Mouse (Mus musculus): ENCODE measurements around the gene Zfp319. TPM values are rescaled to one million over a fixed set of nuclear protein-coding genes. Genes with fewer than 3 reads are reported as not detected.
"Not testable (repeated sequence)": the region's sequence is repeated elsewhere in the genome, so short reads cannot be mapped to it uniquely, and the experiment has no call there.

Gene Zfp319
- 6.2 and 6.5 TPM in 2 replicates for polyA plus RNA-seq (2012; rRNA removed)

- DNase-seq, result peak; percentile 96
- Histone ChIP-seq H3K4me1 (ENCODE audit: control insufficient read depth, insufficient read depth, low read length) (peaks cover 7% of the 10 kb centered on the region; the same call in 1 of the 2 replicates), H3K27ac (ENCODE audit: insufficient read depth, low read depth, low read length) (peak within 1 kb of the TSS; percentile 98), H3K4me3 (ENCODE audit: insufficient read depth, low read depth, low read length) (peak within 1 kb of the TSS; percentile 72), H3K36me3 (ENCODE audit: control insufficient read depth, insufficient read depth, low read length) (no peaks in the 10 kb centered on the region), H3K27me3 (replicated peaks; ENCODE audit: control insufficient read depth, insufficient read depth, low read length) (no peaks in the 10 kb centered on the region)
- peak; percentile 62 for TF ChIP-seq POLR2A (IDR thresholded peaks at IDR 0.05; ENCODE audit: low read depth, low read length)
- TF ChIP-seq CTCF (conservative IDR thresholded peaks at IDR 0.05; ENCODE audit: insufficient read depth, insufficient read length, low read depth, low read length), result peak; percentile 53
- WGBS, result under 1% methylated on average over 69 of the region's 80 CpGs
Observed at GRCm38 (mm10) chr8:95331720-95332436, at the start of gene Zfp319, which contains the start of gene Usb1. Zfp319 (minus strand) TSS chr8:95331950. Usb1 (plus strand) TSS chr8:95332284.

DNA sequence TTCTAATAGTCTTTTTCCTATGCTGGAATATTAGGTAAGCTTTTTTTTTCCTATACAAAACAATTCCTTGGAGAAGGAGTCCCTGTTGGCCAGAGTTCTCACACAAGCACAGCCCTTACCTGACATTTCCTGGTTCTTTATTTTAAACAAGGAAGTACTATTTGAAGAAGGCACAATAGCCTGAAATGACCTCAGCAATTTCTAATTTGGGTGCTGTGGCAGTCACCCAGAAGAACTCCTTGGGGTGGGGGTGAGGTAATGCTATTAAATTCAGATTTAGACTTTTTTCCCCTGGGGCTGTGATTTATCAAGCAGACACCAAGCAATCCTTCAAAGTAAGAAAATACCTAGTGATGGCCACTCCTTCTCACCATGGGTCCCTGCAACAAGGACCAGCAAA lies 49.2 kb upstream of the Zfp319 start:
- TF ChIP-seq CTCF (conservative IDR thresholded peaks at IDR 0.05; ENCODE audit: insufficient read depth, insufficient read length, low read depth, low read length) (no peak), POLR2A (IDR thresholded peaks at IDR 0.05; ENCODE audit: low read depth, low read length) (no peak)
- no peak overlapping the region for H3K4me3 ChIP-seq (ENCODE audit: insufficient read depth, low read depth, low read length)
- H3K27me3 ChIP-seq (replicated peaks; ENCODE audit: control insufficient read depth, insufficient read depth, low read length), result no peaks in the 10 kb centered on the region
- peak; percentile 70 for DNase-seq
- H3K27ac ChIP-seq (ENCODE audit: insufficient read depth, low read depth, low read length), result no peak overlapping the region
- H3K4me1 ChIP-seq (ENCODE audit: control insufficient read depth, insufficient read depth, low read length), result peaks cover 5% of the 10 kb centered on the region; the same call in 1 of the 2 replicates
- no peaks in the 10 kb centered on the region for H3K36me3 ChIP-seq (ENCODE audit: control insufficient read depth, insufficient read depth, low read length)

- H3K4me1 ChIP-seq (ENCODE audit: control insufficient read depth, insufficient read depth, low read length); H3K36me3 ChIP-seq (ENCODE audit: control insufficient read depth, insufficient read depth, low read length); H3K27me3 ChIP-seq (replicated peaks; ENCODE audit: control insufficient read depth, insufficient read depth, low read length); H3K4me3 ChIP-seq (ENCODE audit: insufficient read depth, low read depth, low read length); H3K27ac ChIP-seq (ENCODE audit: insufficient read depth, low read depth, low read length); DNase-seq: not testable (repeated sequence)
- WGBS, result 98% methylated on average over 11 of the region's 11 CpGs
Observed at GRCm38 (mm10) chr8:95378928-95379327, 47.2 kb upstream of the Zfp319 start.

DNA sequence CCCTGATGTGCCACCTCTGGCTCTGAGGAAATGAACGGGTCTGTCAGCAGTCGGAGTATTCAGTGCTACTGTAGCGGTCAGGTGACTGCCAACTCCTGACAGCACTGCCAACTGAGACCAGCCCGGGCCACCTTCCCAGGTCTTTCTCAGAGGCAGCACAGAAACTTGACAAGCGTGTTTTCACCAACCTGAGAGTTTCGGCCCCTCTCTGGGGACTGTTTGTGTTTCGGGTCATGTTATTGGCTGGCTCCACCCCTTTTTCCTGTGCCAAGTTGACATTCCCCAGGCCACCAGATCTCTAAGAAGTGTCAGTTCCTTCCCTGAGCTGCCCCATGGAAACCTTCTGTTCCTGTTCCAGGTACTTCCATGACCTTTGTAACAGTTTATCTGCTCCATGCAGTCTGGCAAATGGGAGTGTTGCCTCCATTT lies 46.1 kb upstream of the Zfp319 start:
- no peaks in the 10 kb centered on the region for H3K36me3 ChIP-seq (ENCODE audit: control insufficient read depth, insufficient read depth, low read length)
- peak overlapping the region; percentile 18; the same call in 1 of the 2 replicates for H3K27ac ChIP-seq (ENCODE audit: insufficient read depth, low read depth, low read length)
- H3K4me3 ChIP-seq (ENCODE audit: insufficient read depth, low read depth, low read length), result no peak overlapping the region
- peaks cover 5% of the 10 kb centered on the region; the same call in 1 of the 2 replicates for H3K4me1 ChIP-seq (ENCODE audit: control insufficient read depth, insufficient read depth, low read length)
- no peak for TF ChIP-seq POLR2A (IDR thresholded peaks at IDR 0.05; ENCODE audit: low read depth, low read length)
- TF ChIP-seq CTCF (conservative IDR thresholded peaks at IDR 0.05; ENCODE audit: insufficient read depth, insufficient read length, low read depth, low read length), result no peak
- 24% methylated on average over 7 of the region's 7 CpGs for WGBS
- DNase-seq, result peak; percentile 59
- no peaks in the 10 kb centered on the region for H3K27me3 ChIP-seq (replicated peaks; ENCODE audit: control insufficient read depth, insufficient read depth, low read length)

DNA sequence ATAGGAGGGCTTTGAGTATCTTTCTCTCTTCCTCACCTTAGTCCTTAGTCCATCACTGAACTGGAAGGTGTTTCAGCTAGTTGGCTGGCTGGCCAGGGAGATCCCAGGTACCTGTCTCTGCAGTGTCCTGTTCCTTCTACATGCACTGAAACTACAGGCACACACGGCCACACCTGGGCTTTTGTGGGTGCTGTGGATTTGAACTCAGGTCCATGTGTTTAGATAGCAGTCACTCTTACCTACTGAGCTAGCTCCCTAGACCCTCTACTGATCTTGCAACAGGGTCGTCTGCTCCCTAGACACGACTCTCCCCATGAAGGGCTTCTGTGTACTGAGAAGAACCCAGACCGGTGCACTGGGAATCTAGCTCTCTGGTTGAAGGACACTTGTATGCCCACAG lies 45.4 kb upstream of the Zfp319 start:
- no peak overlapping the region for H3K27ac ChIP-seq (ENCODE audit: insufficient read depth, low read depth, low read length)
- TF ChIP-seq CTCF (conservative IDR thresholded peaks at IDR 0.05; ENCODE audit: insufficient read depth, insufficient read length, low read depth, low read length) (no peak), POLR2A (IDR thresholded peaks at IDR 0.05; ENCODE audit: low read depth, low read length) (no peak)
- 85% methylated on average over 4 of the region's 4 CpGs for WGBS

DNA sequence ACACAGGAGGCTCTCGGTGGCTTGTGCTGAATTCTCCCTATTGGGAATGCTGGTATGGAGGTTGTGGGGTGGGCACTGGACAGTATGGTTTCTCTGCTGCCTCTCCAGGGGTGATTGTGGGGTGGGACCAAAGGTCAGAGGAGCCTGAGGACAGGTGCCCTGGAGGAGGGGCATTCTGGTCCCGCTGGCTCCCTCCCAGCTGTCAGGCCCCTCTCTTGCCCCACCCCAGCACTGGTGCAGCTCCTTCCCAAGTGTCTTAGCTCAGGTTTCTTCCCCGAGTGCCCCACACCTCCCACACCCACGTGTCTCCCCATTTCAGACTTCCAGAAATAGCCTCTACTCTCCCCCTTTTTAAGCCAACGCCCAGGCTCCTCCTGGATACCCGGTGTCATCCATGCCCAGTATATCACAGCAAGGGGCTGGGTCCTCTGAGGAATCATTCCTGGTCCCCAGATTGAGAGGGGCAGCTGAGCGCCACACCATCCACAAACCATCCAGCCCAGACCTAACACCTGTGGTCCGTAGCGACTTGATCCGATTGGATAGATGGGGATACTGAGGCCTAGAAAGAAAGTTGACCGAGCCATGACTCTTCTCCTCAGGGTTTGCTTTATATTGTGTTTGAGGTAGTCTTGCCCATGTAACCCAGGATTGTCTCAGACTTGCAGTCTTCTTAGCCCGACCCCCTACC lies 44.7 kb upstream of the Zfp319 start:
- no peak for TF ChIP-seq POLR2A (IDR thresholded peaks at IDR 0.05; ENCODE audit: low read depth, low read length)
- TF ChIP-seq CTCF (conservative IDR thresholded peaks at IDR 0.05; ENCODE audit: insufficient read depth, insufficient read length, low read depth, low read length), result no peak
- Histone ChIP-seq H3K27me3 (replicated peaks; ENCODE audit: control insufficient read depth, insufficient read depth, low read length) (no peaks in the 10 kb centered on the region), H3K27ac (ENCODE audit: insufficient read depth, low read depth, low read length) (no peak overlapping the region), H3K4me3 (ENCODE audit: insufficient read depth, low read depth, low read length) (no peak overlapping the region), H3K36me3 (ENCODE audit: control insufficient read depth, insufficient read depth, low read length) (no peaks in the 10 kb centered on the region), H3K4me1 (ENCODE audit: control insufficient read depth, insufficient read depth, low read length) (peaks cover 5% of the 10 kb centered on the region; the same call in 1 of the 2 replicates)
- no peak for DNase-seq
- 74% methylated on average over 12 of the region's 12 CpGs for WGBS

More for the DNA sequence above, 45.4 kb upstream of the Zfp319 start:
- peaks cover 5% of the 10 kb centered on the region; the same call in 1 of the 2 replicates for H3K4me1 ChIP-seq (ENCODE audit: control insufficient read depth, insufficient read depth, low read length)
- H3K36me3 ChIP-seq (ENCODE audit: control insufficient read depth, insufficient read depth, low read length), result no peaks in the 10 kb centered on the region
- H3K4me3 ChIP-seq (ENCODE audit: insufficient read depth, low read depth, low read length), result no peak overlapping the region
- no peaks in the 10 kb centered on the region for H3K27me3 ChIP-seq (replicated peaks; ENCODE audit: control insufficient read depth, insufficient read depth, low read length)
- DNase-seq, result no peak

DNA sequence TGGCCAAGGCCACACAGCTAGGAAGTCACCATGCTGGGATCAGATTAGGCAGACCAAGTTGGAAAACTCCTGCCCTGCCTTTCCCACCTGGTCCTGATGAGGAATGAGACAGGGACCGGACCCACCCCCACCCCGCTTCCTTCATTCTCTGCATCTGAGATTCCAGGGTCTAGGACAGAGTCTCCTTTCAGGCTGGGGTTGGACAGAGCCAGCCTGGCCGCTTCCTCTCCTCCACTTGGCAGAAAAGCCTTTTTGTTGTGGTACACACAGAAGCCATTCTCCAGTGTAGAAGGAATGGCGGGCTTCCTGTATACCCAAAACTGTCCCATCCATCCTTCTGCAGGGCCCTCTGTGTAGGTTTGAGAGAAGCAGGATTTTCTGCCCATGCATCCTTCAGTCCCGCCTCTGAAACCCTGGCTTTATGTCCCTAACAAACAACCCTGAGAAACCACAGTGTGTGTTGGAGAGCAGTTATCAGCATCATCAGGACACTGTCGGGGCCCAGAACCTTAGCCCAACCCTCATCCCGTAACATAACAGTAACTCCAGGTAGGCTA lies 43.7 kb upstream of the Zfp319 start:
- no peaks in the 10 kb centered on the region for H3K27me3 ChIP-seq (replicated peaks; ENCODE audit: control insufficient read depth, insufficient read depth, low read length)
- no peak for DNase-seq
- 88% methylated on average over 7 of the region's 7 CpGs for WGBS
- H3K4me3 ChIP-seq (ENCODE audit: insufficient read depth, low read depth, low read length), result no peak overlapping the region
- H3K4me1 ChIP-seq (ENCODE audit: control insufficient read depth, insufficient read depth, low read length), result peaks cover 5% of the 10 kb centered on the region; the same call in 1 of the 2 replicates
- no peak overlapping the region for H3K27ac ChIP-seq (ENCODE audit: insufficient read depth, low read depth, low read length)
- TF ChIP-seq POLR2A (IDR thresholded peaks at IDR 0.05; ENCODE audit: low read depth, low read length) (no peak), CTCF (conservative IDR thresholded peaks at IDR 0.05; ENCODE audit: insufficient read depth, insufficient read length, low read depth, low read length) (no peak)
- no peaks in the 10 kb centered on the region for H3K36me3 ChIP-seq (ENCODE audit: control insufficient read depth, insufficient read depth, low read length)
